In genomic region chr3:152515959-152516358, GRCm38 (mm10) we compare ENCODE assay signal across 19 mouse cellular contexts.
DNase-seq lines count a peak whose midpoint lies in the region; ATAC-seq and TF ChIP-seq lines count a peak whose summit lies in the region.
"Had no signal": no experiment of that assay in that cellular context is flagged by ENCODE, and none has a peak within 500 bp of the region (broad histone marks: within the 10 kb centered on the region; RNA-seq: fewer than 3 reads in every experiment).

No protein-coding gene starts in this region.

- peaks cover 3% of the 10 kb centered on the region; the same call in 1 of the 2 replicates for H3K4me1 ChIP-seq in forebrain, embryonic 11.5 days (replicated peaks; ENCODE audit: control insufficient read depth, insufficient read depth, low read length)
- 0 out of 2 replicates have a peak, but pooled peaks cover 5% of the 10 kb centered on the region for H3K4me1 ChIP-seq in forebrain, embryonic 14.5 days (ENCODE audit: control insufficient read depth, insufficient read depth, low read length)
- H3K4me1 ChIP-seq in midbrain, embryonic 10.5 days, result peaks cover 23% of the 10 kb centered on the region
- H3K4me1 ChIP-seq in neural tube, embryonic 12.5 days, result peaks cover 14% of the 10 kb centered on the region; the same call in 1 of the 2 replicates
- H3K4me1 ChIP-seq in stomach, postnatal 0 days (replicated peaks; ENCODE audit: control insufficient read depth, insufficient read depth), result no peaks in the 10 kb centered on the region
- H3K4me1 ChIP-seq: heart, embryonic 10.5 days; liver, embryonic 13.5 days; lung, embryonic 15.5 days had no signal

- H3K9ac ChIP-seq in forebrain, embryonic 11.5 days (ENCODE audit: low read length), result no peak overlapping the region
- no peak overlapping the region for H3K9ac ChIP-seq in forebrain, embryonic 14.5 days (ENCODE audit: low read length)
- H3K9ac ChIP-seq in neural tube, embryonic 12.5 days, result no peak overlapping the region
- no peak overlapping the region for H3K9ac ChIP-seq in stomach, postnatal 0 days (ENCODE audit: low read length)
- H3K9ac ChIP-seq: limb, embryonic 12.5 days; liver, embryonic 13.5 days; lung, embryonic 15.5 days had no signal

- ATAC-seq in forebrain, embryonic 11.5 days (replicated peaks; ENCODE audit: low FRiP score), result peak; percentile 49; the same call in 1 of the 2 replicates
- 0 out of 2 replicates have a peak, but pooled peaks have one; percentile 12 for ATAC-seq in forebrain, embryonic 14.5 days
- peak; percentile 74 for ATAC-seq in neural tube, embryonic 12.5 days (ENCODE audit: low FRiP score, low read depth)
- no peak for ATAC-seq in stomach, postnatal 0 days (ENCODE audit: low FRiP score, low TSS enrichment)

- no peak for TF ChIP-seq CTCF in stomach, postnatal 0 days (IDR thresholded peaks at IDR 0.05; ENCODE audit: low read depth)

- no peaks in the 10 kb centered on the region for H3K36me3 ChIP-seq in forebrain, embryonic 11.5 days (ENCODE audit: control insufficient read depth, insufficient read depth, low read length)
- H3K36me3 ChIP-seq in forebrain, embryonic 14.5 days (ENCODE audit: control insufficient read depth, insufficient read depth, low read length), result no peaks in the 10 kb centered on the region
- no peaks in the 10 kb centered on the region for H3K36me3 ChIP-seq in midbrain, embryonic 10.5 days
- H3K36me3 ChIP-seq in neural tube, embryonic 12.5 days, result no peaks in the 10 kb centered on the region
- no peaks in the 10 kb centered on the region for H3K36me3 ChIP-seq in stomach, postnatal 0 days (ENCODE audit: control insufficient read depth, insufficient read depth, low read length)
- H3K36me3 ChIP-seq: heart, embryonic 10.5 days; limb, embryonic 12.5 days; liver, embryonic 13.5 days; lung, embryonic 15.5 days had no signal

- 27% methylated on average over 6 of the region's 6 CpGs for WGBS in forebrain, embryonic 11.5 days
- 14% methylated on average over 6 of the region's 6 CpGs for WGBS in forebrain, embryonic 14.5 days
- 43% methylated on average over 6 of the region's 6 CpGs for WGBS in midbrain, embryonic 10.5 days
- WGBS in neural tube, embryonic 12.5 days, result 15% methylated on average over 6 of the region's 6 CpGs
- 67% methylated on average over 6 of the region's 6 CpGs for WGBS in stomach, postnatal 0 days

- no peak overlapping the region for H3K27ac ChIP-seq in forebrain, embryonic 11.5 days (ENCODE audit: low read depth, low read length)
- H3K27ac ChIP-seq in forebrain, embryonic 14.5 days (ENCODE audit: low read depth, low read length), result peak overlapping the region; percentile 44
- H3K27ac ChIP-seq in midbrain, embryonic 10.5 days (replicated peaks), result peak overlapping the region; percentile 57
- H3K27ac ChIP-seq in neural tube, embryonic 12.5 days, result no peak overlapping the region
- no peak overlapping the region for H3K27ac ChIP-seq in stomach, postnatal 0 days (replicated peaks)
- H3K27ac ChIP-seq: heart, embryonic 10.5 days; limb, embryonic 12.5 days; liver, embryonic 13.5 days; lung, embryonic 15.5 days; macrophage had no signal

- DNase-seq in forebrain, embryonic 11.5 days (ENCODE audit: low spot score), result no peak
- no peak for DNase-seq in forebrain, embryonic 14.5 days (ENCODE audit: low spot score)
- peak; percentile 21 for DNase-seq in midbrain, embryonic 10.5 days (ENCODE audit: low spot score)
- DNase-seq in c-Kit-positive CD71-positive TER-119-positive erythroid progenitor cells, embryonic 14.5 days (ENCODE audit: low spot score), result no peak
- no peak for DNase-seq in stomach, postnatal 0 days (ENCODE audit: low spot score)
- no peak for DNase-seq in urinary bladder, adult 2 months (ENCODE audit: low spot score)
- DNase-seq: adrenal gland, postnatal 25 days; cerebellum, postnatal 14 days; gastrocnemius, postnatal 25 days; heart, postnatal 10 days; liver, embryonic 13.5 days; right cerebral cortex, adult 18-20 months; thymus, adult 2 months had no signal

- TF ChIP-seq EP300 in stomach, postnatal 0 days (optimal IDR thresholded peaks at IDR 0.05), result no peak

- no peak overlapping the region for H3K4me3 ChIP-seq in forebrain, embryonic 11.5 days (ENCODE audit: low read depth, low read length)
- H3K4me3 ChIP-seq in forebrain, embryonic 14.5 days (ENCODE audit: low read depth, low read length), result no peak overlapping the region
- no peak overlapping the region for H3K4me3 ChIP-seq in midbrain, embryonic 10.5 days
- no peak overlapping the region for H3K4me3 ChIP-seq in neural tube, embryonic 12.5 days
- H3K4me3 ChIP-seq in stomach, postnatal 0 days (ENCODE audit: low read depth, low read length), result no peak overlapping the region
- H3K4me3 ChIP-seq: heart, embryonic 10.5 days; left cerebral cortex, adult 2 months; limb, embryonic 12.5 days; liver, embryonic 13.5 days; lung, embryonic 15.5 days had no signal

- no peaks in the 10 kb centered on the region for H3K9me3 ChIP-seq in forebrain, embryonic 11.5 days (ENCODE audit: control insufficient read depth, low read length)
- no peaks in the 10 kb centered on the region for H3K9me3 ChIP-seq in forebrain, embryonic 14.5 days (replicated peaks; ENCODE audit: control insufficient read depth, low read length)
- H3K9me3 ChIP-seq in midbrain, embryonic 10.5 days (replicated peaks), result no peaks in the 10 kb centered on the region
- no peaks in the 10 kb centered on the region for H3K9me3 ChIP-seq in neural tube, embryonic 12.5 days
- H3K9me3 ChIP-seq in stomach, postnatal 0 days (ENCODE audit: control insufficient read depth, low read length), result no peaks in the 10 kb centered on the region
- H3K9me3 ChIP-seq: heart, embryonic 10.5 days; limb, embryonic 12.5 days; liver, embryonic 13.5 days; lung, embryonic 15.5 days had no signal

- H3K27me3 ChIP-seq in forebrain, embryonic 11.5 days (ENCODE audit: control insufficient read depth, insufficient read depth, low read length), result no peaks in the 10 kb centered on the region
- H3K27me3 ChIP-seq in forebrain, embryonic 14.5 days (replicated peaks; ENCODE audit: control insufficient read depth, insufficient read depth, low read length), result no peaks in the 10 kb centered on the region
- no peaks in the 10 kb centered on the region for H3K27me3 ChIP-seq in midbrain, embryonic 10.5 days (ENCODE audit: low read depth, poor library complexity, severe bottlenecking)
- no peaks in the 10 kb centered on the region for H3K27me3 ChIP-seq in neural tube, embryonic 12.5 days (replicated peaks)
- no peaks in the 10 kb centered on the region for H3K27me3 ChIP-seq in stomach, postnatal 0 days (ENCODE audit: control insufficient read depth, insufficient read depth, low read length)
- H3K27me3 ChIP-seq: limb, embryonic 12.5 days; liver, embryonic 13.5 days; lung, embryonic 15.5 days had no signal

- H3K4me2 ChIP-seq in forebrain, embryonic 11.5 days (ENCODE audit: low read depth, low read length, severe bottlenecking), result no peak overlapping the region
- H3K4me2 ChIP-seq in forebrain, embryonic 14.5 days (ENCODE audit: low read length), result no peak overlapping the region
- no peak overlapping the region for H3K4me2 ChIP-seq in neural tube, embryonic 12.5 days (replicated peaks)
- no peak overlapping the region for H3K4me2 ChIP-seq in stomach, postnatal 0 days (replicated peaks; ENCODE audit: low read depth)
- H3K4me2 ChIP-seq: limb, embryonic 12.5 days; liver, embryonic 13.5 days; lung, embryonic 15.5 days had no signal

Comparison
In these comparisons a context has a peak if more than half of its experiments do, and no peak if none do; other contexts are left out.
1. H3K27ac ChIP-seq: peak in forebrain, embryonic 14.5 days (single experiment) and midbrain, embryonic 10.5 days (single experiment); none in forebrain, embryonic 11.5 days (single experiment), neural tube, embryonic 12.5 days (single experiment) and stomach, postnatal 0 days (single experiment).